Mouse (Mus musculus) spleen, adult 18-20 months (tissue): Measurements from ENCODE around the gene Plscr1.
A peak's percentile ranks its signal among the peaks of the same experiment; 100 is the strongest.

Experiments
- DNase-seq, 2 experiments: peaks; one replicate each; pipeline ENCODE4 v3.0.0; 2022; ENCODE audit warnings: mixed read lengths in 2 of 2

The Plscr1 gene

GRCm38 (mm10) chr9:92249447-92249852, at the start of gene Plscr1:
TSS of gene Plscr1 (plus strand) at chr9:92249750.
- DNase-seq = no peak

GRCm38 (mm10) chr9:92204397-92204796, 45.2 kb upstream of the Plscr1 start:
- no peak for DNase-seq

GRCm38 (mm10) chr9:92207307-92207706, 42.2 kb upstream of the Plscr1 start:
- peak in 1 of 2 experiments; percentile 44 for DNase-seq

DNA sequence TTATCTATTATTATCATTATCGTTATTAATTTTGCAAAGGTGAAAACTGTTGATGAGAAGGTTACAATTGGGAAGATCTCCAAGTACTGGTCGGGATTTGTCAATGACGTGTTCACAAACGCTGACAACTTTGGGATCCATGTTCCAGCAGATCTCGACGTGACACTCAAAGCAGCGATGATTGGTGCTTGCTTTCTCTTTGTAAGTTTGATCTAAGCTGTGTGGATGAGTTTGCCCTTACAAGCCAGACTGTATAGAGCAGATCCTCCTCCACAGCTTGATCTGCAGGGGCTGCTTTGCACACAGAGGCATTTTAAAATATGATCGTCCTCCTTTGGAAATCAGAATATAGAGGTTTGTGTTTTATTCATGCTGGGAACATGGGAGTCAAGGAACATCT, 41.8 kb upstream of the Plscr1 start:
- DNase-seq = no peak

- no peak for DNase-seq
These were observed 39.7 kb upstream of the Plscr1 start for GRCm38 (mm10) chr9:92209850-92210249.

DNA sequence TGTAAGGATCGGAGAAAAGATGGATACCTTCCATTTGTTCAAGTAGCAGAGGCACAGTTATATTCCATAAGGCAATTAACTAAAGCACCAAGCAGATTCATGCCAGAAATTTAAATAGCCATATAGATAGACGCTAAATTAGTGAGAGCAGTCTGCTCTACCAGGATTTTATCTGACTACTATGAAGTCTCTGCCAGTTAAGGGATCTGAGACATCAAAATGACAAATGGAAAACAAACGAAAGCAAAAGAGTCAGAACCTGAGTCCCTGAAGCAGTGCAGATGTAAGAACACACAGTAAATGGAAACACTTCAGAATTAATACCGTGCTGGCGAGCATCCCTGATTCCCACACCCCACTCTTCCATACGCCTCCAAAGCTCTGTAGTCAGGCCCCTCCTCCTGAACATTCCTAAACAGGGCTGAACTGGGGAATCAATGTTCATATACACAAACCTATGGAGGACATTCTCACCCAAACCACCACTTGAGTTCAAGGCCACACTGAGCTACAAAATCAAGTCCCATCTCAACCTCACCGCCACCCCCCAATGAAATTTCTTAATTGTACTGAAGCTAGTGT, 39.1 kb upstream of the Plscr1 start:
- no peak for DNase-seq

DNA sequence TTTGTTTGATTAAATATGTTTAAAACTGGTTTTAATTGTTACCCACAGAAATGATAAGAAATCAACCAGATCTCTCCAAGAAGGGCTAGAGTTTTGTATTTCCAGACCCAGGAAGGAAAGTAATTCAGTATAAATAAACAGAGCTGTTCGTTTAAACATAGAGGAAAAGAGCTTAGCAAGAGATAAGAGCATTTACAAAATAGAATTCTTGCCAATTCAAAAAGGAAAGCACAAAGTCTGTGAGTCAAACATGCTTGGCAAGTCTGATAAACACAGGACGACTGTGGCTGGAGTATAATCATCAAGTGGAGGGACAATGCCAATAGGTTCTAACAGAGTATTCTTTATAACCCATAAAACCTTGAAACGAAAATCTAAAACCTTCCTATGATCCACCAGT, 38.5 kb upstream of the Plscr1 start:
- DNase-seq = no peak

DNA sequence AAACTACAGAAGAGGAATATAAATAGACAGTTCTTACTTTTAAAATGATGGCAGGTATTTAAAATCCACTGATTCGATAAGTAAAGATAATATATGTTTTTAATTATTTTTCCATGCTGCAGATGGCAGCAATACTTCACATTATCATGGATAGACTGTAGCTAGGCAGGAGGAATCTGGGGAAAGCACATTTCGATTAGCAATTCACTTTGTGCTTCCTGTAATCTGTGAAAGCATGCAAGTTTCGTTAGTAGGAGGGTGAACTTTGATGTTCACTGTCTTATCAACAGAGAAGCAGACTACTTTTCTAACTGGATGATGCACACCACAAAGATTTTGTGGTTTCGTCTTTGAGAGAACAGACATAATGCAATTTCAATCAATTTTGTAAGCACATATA, 32.1 kb upstream of the Plscr1 start:
- DNase-seq = no peak

DNA sequence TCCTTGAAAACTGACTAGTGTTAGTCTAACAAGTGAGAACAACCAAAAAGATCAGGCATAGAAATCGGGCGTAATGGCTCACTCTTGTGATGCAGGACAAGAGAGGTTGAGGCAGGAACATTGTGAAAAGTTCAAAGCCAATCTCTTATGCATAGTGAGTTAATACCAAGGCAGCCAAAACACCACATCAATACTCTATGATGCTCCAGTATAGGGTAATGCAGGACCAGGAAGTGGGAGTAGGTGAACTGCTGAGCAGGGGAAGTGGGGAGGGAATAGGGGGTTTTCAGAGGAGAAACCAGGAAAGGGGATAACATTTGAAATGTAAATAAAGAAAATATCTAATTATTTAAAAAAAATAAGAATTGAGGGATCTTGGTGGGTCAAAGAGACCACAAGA, 31.7 kb upstream of the Plscr1 start:
- DNase-seq = no peak

GRCm38 (mm10) chr9:92220151-92220550, 29.4 kb upstream of the Plscr1 start:
- DNase-seq = no peak

- DNase-seq = no peak
These were observed 28.1 kb upstream of the Plscr1 start for GRCm38 (mm10) chr9:92221480-92221879.

DNA sequence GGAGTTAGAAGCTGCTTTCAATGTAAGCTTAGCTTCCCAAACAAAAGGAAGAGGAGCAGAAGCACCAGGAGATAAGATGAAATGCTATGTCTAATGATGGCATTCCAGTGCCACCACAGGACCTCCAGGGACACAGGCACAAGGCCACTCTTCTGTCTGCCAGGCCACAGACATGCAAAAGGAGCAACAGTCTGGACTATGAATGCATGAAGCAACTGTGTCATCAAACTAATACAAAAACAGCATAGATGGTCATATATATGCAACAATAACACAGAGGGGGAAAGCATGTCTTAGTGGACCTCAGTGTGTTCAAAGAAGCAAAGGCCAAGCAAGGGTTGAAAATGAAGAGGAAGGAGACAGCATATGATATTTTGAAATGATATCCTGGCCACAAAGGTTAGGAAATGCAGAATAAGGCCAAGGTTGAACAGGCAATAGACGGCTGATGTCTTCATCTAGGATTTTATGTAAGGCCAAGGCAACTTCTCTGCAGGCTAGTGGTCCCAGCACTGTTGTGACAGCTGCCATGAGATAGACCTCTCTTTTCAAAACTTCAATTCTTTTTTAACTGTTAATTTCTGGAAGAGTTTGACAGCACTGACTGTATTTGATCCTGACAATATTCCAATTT, 24.8 kb upstream of the Plscr1 start:
- DNase-seq = no peak

DNA sequence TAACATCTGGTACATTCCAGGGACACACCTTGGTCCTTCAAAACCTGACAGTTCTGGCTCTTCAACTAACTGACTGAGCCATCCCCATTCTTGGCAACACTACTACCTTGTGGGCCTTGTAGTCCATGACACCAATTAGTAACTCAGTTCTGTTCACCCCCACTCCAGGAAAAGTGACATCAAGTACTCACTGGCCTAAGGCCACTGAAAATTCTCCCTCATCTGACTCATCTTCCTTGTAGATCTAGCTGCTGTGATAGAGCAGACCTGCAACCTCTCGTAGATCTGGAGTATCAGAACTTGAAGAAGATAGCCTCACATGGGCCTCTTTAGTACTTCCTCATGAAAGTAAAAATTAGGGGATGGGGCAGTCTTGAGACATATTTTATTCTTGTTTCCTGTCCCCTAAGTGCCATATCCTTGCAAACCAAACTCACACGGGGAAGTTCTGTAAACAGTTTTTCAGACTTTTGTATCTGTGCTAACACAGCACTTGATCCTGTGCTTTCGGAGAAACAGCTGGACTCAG, 23.4 kb upstream of the Plscr1 start:
- DNase-seq = no peak

GRCm38 (mm10) chr9:92226795-92227194, 22.8 kb upstream of the Plscr1 start:
- no peak for DNase-seq

GRCm38 (mm10) chr9:92228867-92229832, 20.4 kb upstream of the Plscr1 start:
- DNase-seq = no peak

- no peak for DNase-seq
These were observed 19.7 kb upstream of the Plscr1 start for GRCm38 (mm10) chr9:92229833-92230205.

- no peak for DNase-seq
These were observed 14.6 kb upstream of the Plscr1 start for GRCm38 (mm10) chr9:92234901-92235458.

DNA sequence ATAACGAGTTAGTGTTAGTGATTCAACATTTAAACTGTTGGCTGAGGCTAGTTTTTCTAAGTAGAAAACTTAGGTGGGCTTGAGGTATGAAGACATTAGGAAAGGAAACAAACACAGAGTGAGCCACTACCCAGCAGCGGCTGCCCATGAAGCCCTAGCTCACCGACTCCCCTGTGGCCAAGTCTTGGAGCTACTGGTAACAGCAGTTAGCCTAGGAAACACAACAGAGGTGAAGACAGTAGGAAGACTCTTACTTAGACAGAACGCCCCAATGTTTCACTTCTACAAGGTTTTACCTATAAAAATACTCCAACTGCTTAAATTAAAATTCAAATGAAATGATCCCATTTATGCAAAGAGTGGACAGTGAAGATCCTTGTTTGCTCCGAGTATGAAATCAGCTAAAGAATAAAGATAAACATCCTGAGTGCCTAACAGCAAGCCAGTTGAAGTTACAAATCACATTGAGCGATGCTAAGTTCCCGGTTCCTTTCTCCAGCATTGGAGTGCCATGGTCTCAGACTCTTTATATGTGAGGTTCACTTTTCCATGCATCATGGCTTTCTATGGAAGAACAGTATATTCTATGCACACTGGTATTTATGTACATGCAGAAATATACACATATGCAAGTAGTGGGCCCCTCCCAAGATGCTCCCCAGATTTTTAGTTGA, 640 bp upstream of the Plscr1 start:
- DNase-seq = no peak

DNA sequence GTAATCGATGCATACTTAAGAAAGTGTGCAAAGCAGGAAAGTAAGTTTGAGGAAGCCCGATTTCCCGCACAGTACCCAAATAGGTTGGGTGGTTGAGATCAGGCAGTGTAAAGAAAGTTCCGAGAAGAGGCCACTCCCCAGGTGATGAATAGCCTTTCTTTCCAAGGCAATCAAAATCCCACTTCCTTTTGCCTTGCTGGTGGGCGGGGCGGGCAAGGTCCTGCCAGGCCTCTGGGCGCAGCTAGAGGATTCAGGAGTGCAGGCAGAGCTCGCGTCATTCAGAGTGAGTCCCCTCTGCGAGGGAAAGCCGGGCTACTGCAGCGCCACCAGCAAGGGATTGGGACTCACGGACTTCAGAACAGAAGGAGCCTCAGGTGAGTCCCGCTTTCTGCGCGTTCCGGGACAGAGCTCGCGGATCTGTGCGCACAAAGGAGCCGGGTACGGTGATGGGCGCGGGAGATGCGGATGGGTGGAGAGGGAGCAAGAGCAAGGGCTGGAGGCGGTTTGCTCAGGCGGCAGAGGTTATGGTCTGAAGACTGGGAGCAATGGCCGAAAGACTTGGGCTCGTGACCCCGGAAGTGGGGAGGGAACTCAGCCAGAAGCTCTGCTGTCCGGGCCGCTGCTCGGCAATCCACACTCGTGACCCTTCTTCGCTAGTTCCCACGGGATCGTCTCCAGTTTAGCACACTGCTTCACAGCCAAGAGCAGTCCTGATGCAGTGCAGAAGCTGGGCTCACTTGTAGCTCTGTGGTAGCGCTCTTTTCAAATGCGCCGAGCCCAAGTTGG, 630 bp downstream of the Plscr1 start:
- peak; percentile 52 to 60 for DNase-seq

DNA sequence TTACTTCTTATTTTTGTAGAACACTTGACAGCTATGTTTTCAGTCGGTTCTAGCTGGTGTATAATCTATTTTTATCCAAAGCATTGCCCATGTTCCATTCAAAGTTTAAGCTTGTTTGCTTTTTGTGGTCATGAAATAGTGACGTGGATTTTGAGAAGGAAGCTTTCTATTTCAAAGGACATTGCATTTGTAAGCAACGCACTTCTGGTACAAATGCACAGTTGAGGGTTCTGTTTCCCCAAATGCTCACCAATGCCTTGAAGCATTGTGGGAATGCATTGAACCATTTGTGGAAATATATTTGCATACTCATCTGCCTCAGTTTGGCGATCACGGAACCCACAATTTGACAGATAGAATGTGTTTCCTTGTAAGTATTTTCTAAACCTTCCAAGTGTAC, 3.2 kb downstream of the Plscr1 start:
- DNase-seq = no peak

GRCm38 (mm10) chr9:92253585-92254321, 4.2 kb downstream of the Plscr1 start:
- DNase-seq = no peak
